Mouse (Mus musculus) liver, adult 2 months (tissue): ENCODE results near the gene Tbata. TPM values are rescaled to one million over a fixed set of nuclear protein-coding genes. Genes with fewer than 3 reads are reported as not detected.

Experiments used
- DNase-seq: peaks from one replicate; pipeline ENCODE4 v3.0.0-alpha.2; 2011; ENCODE audit warnings: low read depth, low spot score; ENCODE audit errors: extremely low read depth
- H3K27ac ChIP-seq: fragments of 200-500 bp; replicated peaks from 2 replicates; pipeline ENCODE4 v1.5.1; 2012; ENCODE audit warnings: low read depth, mild to moderate bottlenecking, control low read depth, inconsistent platforms, low read length; ENCODE audit not compliant: insufficient read depth
- H3K27me3 ChIP-seq: fragments of 200-500 bp; 2 replicates; pipeline ENCODE4 v1.6.1; 2012; ENCODE audit warnings: mild to moderate bottlenecking, moderate library complexity, low read length, inconsistent platforms; ENCODE audit not compliant: control insufficient read depth, insufficient read depth
- H3K36me3 ChIP-seq: fragments of 200-500 bp; 2 replicates; pipeline ENCODE4 v1.6.1; 2012; ENCODE audit warnings: low read length, inconsistent platforms; ENCODE audit not compliant: control insufficient read depth, insufficient read depth
- H3K4me1 ChIP-seq: fragments of 200-500 bp; 2 replicates; pipeline ENCODE4 v1.6.1; 2011; ENCODE audit warnings: low read length; ENCODE audit not compliant: control insufficient read depth, insufficient read depth
- H3K4me3 ChIP-seq: fragments of 200-500 bp; 2 replicates; pipeline ENCODE4 v1.5.1; 2011; ENCODE audit warnings: low read depth, mild to moderate bottlenecking, control low read depth, low read length, moderate library complexity; ENCODE audit not compliant: insufficient read depth
- H3K79me2 ChIP-seq: fragments of 200-500 bp; 2 replicates; pipeline ENCODE4 v1.6.1; 2012; ENCODE audit warnings: inconsistent platforms, mild to moderate bottlenecking, low read length, moderate library complexity; ENCODE audit not compliant: control insufficient read depth, insufficient read depth
- H3K9ac ChIP-seq: fragments of 200-500 bp; 2 replicates; pipeline ENCODE4 v1.6.1; 2012; ENCODE audit warnings: low read depth, mild to moderate bottlenecking, control low read depth, inconsistent platforms, low read length
- CTCF ChIP-seq: fragments of 200-500 bp; IDR thresholded peaks from 2 replicates; pipeline ENCODE4 v1.5.1; 2011; ENCODE audit warnings: low read depth, low read length, control low read depth
- POLR2A ChIP-seq: fragments of 200-500 bp; IDR thresholded peaks from 2 replicates; pipeline ENCODE4 v1.6.1; 2011; ENCODE audit warnings: low read length, control low read depth; ENCODE audit not compliant: insufficient read depth; ENCODE audit errors: extremely low read depth
- WGBS: fragments of 180-500 bp; shearing (Covaris S2); methylation state at CpG from one replicate; pipeline ENCODE4 v1.1.7; 2018; 5-methylcytosine and 5-hydroxymethylcytosine counted together
- polyA plus RNA-seq: library from polyadenylated mRNA; depleted of rRNA; stranded (reverse); fragments of >200 nt; gene quantifications from 2 replicates; pipeline ENCODE4 v1.2.3, GENCODE M21; 2012
- total RNA-seq: library from RNA; depleted of rRNA; stranded (reverse); fragments of >200 nt; gene quantifications from 2 replicates; pipeline ENCODE4 v1.2.3, GENCODE M21; 2014

Tbata gene
- total and polyA plus RNA-seq, 2 experiments = not detected

DNA sequence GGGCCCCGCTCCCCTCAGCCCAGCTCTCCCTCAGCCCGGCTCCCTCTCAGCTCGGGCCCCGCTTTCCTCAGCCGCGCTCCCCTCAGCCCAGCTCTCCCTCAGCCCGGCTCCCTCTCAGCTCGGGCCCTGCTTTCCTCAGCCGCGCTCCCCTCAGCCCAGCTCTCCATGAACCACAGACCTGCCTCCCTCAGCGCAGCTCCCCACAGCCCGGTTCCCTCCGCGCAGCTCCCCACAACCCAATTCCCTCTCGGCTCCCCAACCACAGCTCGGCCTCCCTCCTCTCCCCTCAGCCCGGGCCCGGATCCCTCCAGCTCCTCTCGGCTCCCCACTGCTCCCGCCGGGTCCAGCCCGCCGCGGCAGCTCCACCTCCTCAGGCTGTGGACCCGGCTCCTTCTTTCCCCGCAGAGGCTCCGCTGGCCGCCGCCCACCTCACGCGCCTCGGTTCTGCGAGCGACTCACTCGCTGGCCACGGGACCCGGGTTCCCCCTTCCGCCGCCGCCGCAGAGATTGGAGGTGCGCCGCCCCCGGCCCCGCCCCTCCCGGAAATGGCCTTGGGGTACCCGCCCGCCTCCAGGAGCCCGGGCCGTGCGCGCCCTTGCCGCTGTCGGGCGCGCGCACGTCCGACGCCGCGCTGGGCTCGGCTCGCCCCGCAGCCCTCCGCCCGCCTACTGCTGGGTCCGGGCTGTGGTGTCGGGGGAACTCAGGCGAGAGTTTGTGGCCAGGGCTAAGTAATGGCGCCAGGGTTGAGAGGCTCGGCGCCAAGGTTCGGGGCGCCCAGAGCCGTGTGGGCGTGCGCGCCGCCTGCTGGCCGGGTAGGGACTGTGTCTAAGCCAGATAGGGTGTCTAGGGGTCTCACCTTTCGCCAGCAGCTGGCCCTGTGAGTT is 24.4 kb upstream of the Tbata start, which contains the start of gene Sgpl1:
Gene Sgpl1 (minus strand): TSS at position 547 of the 884 bp plus-strand sequence.
- peak; percentile 71 for DNase-seq
- Histone ChIP-seq H3K27me3 (no peaks in the 10 kb centered on the region), H3K4me3 (peak within 1 kb of the TSS; percentile 76), H3K79me2 (peaks cover 12% of the 10 kb centered on the region), H3K4me1 (peaks cover 10% of the 10 kb centered on the region), H3K27ac (peak within 1 kb of the TSS; percentile 86), H3K9ac (peak within 1 kb of the TSS; percentile 90), H3K36me3 (peaks cover 5% of the 10 kb centered on the region)
- WGBS = 1% methylated on average over 82 of the region's 82 CpGs
- peak; percentile 83 for TF ChIP-seq CTCF
- peak; percentile 86 for TF ChIP-seq POLR2A

DNA sequence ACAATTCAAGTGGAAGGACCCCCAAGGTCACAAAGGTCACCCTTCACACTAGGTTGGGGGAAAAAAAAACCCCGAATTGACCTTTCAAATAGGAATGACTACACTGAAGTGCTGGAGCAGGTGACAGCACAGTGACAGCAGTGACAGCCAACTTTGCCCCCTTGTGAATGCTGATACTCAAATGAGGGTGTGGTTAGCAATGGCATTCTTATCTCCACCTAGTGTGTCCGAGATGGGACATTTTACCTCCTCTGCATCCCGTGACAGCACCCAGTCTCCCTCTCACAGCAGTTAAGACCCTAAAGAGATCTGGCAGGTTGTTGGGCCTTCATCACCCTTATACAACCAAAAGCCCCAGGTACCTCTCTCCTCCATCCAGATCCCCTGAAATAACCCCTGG is 22.3 kb upstream of the Tbata start:
- no peak overlapping the region for H3K27ac ChIP-seq
- no peak for TF ChIP-seq CTCF
- no peak for TF ChIP-seq POLR2A
- H3K79me2 ChIP-seq = peaks cover 9% of the 10 kb centered on the region
- H3K36me3 ChIP-seq = no peaks in the 10 kb centered on the region
- no peak overlapping the region for H3K9ac ChIP-seq
- H3K4me3 ChIP-seq = no peak overlapping the region
- no peak for DNase-seq
- peaks cover 8% of the 10 kb centered on the region for H3K4me1 ChIP-seq
- WGBS = 84% methylated on average over 3 of the region's 3 CpGs
- no peaks in the 10 kb centered on the region for H3K27me3 ChIP-seq

DNA sequence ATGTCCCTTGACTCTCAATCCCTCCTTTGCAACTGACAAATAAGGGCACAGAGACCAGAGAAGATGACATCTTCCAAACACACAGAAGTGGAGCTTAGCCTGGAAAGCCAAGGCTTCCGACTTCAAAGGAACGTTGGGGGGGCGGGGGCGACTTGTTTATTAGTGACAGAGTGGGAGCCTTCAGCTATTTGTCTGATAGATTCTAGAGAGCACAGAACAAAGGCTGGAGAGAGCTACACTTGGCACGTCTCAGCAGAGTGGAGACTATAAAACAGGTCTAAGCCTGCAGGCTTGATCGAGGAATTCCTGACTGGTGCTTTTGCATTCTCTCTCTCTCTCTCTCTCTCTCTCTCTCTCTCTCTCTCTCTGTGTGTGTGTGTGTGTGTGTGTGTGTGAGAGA is 21.1 kb upstream of the Tbata start:
- 69% methylated on average over 6 of the region's 6 CpGs for WGBS
- DNase-seq = no peak
- Histone ChIP-seq H3K4me3 (no peak overlapping the region), H3K79me2 (peaks cover 9% of the 10 kb centered on the region), H3K36me3 (no peaks in the 10 kb centered on the region), H3K9ac (no peak overlapping the region), H3K4me1 (peaks cover 4% of the 10 kb centered on the region), H3K27me3 (no peaks in the 10 kb centered on the region), H3K27ac (no peak overlapping the region)
- TF ChIP-seq POLR2A = no peak
- no peak for TF ChIP-seq CTCF

DNA sequence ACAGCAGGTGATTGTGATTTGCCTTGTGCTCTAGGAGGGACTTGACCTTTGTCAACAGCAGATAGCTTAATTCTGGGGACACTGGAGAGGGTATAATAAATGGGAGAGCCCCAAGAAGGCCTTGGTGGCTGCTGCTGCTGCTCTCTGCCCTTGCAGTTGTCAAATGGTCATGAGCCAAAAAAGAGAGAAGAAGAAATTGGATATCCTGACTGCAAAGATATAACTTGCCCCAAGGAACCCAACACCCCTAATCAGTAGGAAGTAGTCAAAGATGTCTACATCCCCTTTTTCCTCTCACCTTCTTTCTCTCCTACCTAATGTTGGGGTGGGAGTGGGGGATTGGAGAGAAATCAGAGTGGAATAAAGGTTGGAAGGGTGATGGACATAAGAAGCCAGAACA is 19.6 kb upstream of the Tbata start:
- H3K4me1 ChIP-seq = peaks cover 3% of the 10 kb centered on the region; the same call in 1 of the 2 replicates
- no peaks in the 10 kb centered on the region for H3K36me3 ChIP-seq
- no peak overlapping the region for H3K9ac ChIP-seq

DNA sequence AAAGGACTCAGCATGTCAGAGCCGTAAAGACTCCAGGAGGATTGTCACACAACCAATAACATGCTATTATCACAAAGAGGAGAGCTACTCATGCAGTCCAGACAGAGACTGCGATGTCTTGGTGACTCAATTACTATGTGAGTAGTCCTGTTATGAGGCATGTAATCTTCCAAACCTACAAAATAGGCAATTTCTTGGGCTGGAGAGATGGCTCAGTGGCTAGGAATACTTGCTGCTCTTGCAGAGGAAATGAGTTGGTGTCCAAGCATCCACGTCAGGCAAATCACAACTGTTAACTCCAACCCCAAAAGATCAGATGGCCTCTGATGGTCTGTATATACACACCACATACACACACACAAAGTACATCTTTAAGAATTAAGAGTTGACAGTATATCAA is 16.1 kb upstream of the Tbata start:
- Histone ChIP-seq H3K27ac (no peak overlapping the region), H3K9ac (no peak overlapping the region), H3K4me3 (no peak overlapping the region), H3K4me1 (peaks cover 3% of the 10 kb centered on the region; the same call in 1 of the 2 replicates), H3K27me3 (no peaks in the 10 kb centered on the region), H3K79me2 (no peaks in the 10 kb centered on the region), H3K36me3 (no peaks in the 10 kb centered on the region)
- TF ChIP-seq CTCF = no peak
- TF ChIP-seq POLR2A = no peak
- WGBS = 79% methylated on average over 3 of the region's 3 CpGs
- DNase-seq = no peak

More for the DNA sequence above, 19.6 kb upstream of the Tbata start:
- Histone ChIP-seq H3K4me3 (no peak overlapping the region), H3K27ac (no peak overlapping the region), H3K27me3 (no peaks in the 10 kb centered on the region), H3K79me2 (peaks cover 2% of the 10 kb centered on the region; the same call in 1 of the 2 replicates)
- TF ChIP-seq CTCF (no peak), POLR2A (no peak)
- no peak for DNase-seq

DNA sequence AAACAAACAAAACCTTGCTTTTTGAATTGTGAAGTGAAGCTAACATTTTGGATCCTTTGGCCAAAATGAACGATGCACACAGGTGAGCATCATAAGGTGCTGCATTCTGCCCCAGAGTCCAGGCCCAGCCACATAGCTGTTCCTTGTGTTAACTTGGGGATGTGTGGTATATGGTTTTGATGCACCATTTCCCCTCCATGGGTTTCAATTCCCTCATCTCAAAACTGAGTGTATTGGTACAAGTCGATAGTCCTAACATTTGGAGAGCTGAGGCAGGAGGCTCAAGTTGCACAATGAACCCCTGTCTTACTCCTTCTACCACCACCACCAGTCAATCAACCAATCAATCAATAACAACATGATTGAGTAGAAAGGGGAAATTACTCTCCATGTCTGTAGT is 15.3 kb upstream of the Tbata start:
- Histone ChIP-seq H3K4me3 (no peak overlapping the region), H3K9ac (no peak overlapping the region), H3K79me2 (no peaks in the 10 kb centered on the region), H3K4me1 (peaks cover 3% of the 10 kb centered on the region; the same call in 1 of the 2 replicates), H3K27ac (no peak overlapping the region), H3K36me3 (no peaks in the 10 kb centered on the region), H3K27me3 (no peaks in the 10 kb centered on the region)
- no peak for TF ChIP-seq POLR2A
- WGBS = 87% methylated on average over 2 of the region's 2 CpGs
- no peak for DNase-seq
